Mouse (Mus musculus) forebrain, embryonic 16.5 days (tissue): ENCODE results near the gene Col13a1. TPM values are rescaled to one million over a fixed set of nuclear protein-coding genes. Genes with fewer than 3 reads are reported as not detected.

ENCODE experiments used
- ATAC-seq: fragments of 200-750 bp; cut with Nextera tagmentation; 2 replicates; pipeline ENCODE4 v1.8.0; 2017; ENCODE audit warnings: mild to moderate bottlenecking, moderate library complexity
- H3K27ac ChIP-seq: fragments of 300-500 bp; sonication (generic); 2 replicates; pipeline ENCODE4 v1.5.1; 2014; ENCODE audit warnings: low read length, control low read depth
- H3K27me3 ChIP-seq: fragments of 300-500 bp; sonication (generic); replicated peaks from 2 replicates; pipeline ENCODE4 v1.6.1; 2014; ENCODE audit warnings: low read length; ENCODE audit not compliant: control insufficient read depth, insufficient read depth
- H3K36me3 ChIP-seq: fragments of 300-500 bp; sonication (generic); 2 replicates; pipeline ENCODE4 v1.6.1; 2014; ENCODE audit not compliant: control insufficient read depth, insufficient read depth
- H3K4me1 ChIP-seq: fragments of 300-500 bp; sonication (generic); replicated peaks from 2 replicates; pipeline ENCODE4 v1.6.1; 2014; ENCODE audit warnings: low read length; ENCODE audit not compliant: control insufficient read depth, insufficient read depth
- H3K4me2 ChIP-seq: fragments of 300-500 bp; sonication (generic); 2 replicates; pipeline ENCODE4 v1.6.1; 2014; ENCODE audit warnings: mild to moderate bottlenecking, low read length, control low read depth
- H3K4me3 ChIP-seq: fragments of 300-500 bp; sonication (generic); replicated peaks from 2 replicates; pipeline ENCODE4 v1.5.1; 2014; ENCODE audit warnings: mild to moderate bottlenecking, low read length, control low read depth
- H3K9ac ChIP-seq: fragments of 300-500 bp; sonication (generic); replicated peaks from 2 replicates; pipeline ENCODE4 v1.6.1; 2014; ENCODE audit warnings: low read depth, low read length, control low read depth
- H3K9me3 ChIP-seq: fragments of 300-500 bp; sonication (generic); 2 replicates; pipeline ENCODE4 v1.6.1; 2016; ENCODE audit warnings: low read length; ENCODE audit not compliant: control insufficient read depth
- WGBS: fragments of 180-500 bp; shearing (Covaris S2); extraction: QIAGEN DNeasy Blood & Tissue Kit; methylation state at CpG from one replicate; pipeline ENCODE4 v1.1.7; 2014; 5-methylcytosine and 5-hydroxymethylcytosine counted together
- polyA plus RNA-seq: library from polyadenylated mRNA; unstranded; fragments of >200 nt; fragmentation: Nextera tagmentation; extraction: Ambion mirVana; gene quantifications from 2 replicates; pipeline ENCODE4 v1.2.1, GENCODE M21; 2015

The Col13a1 gene
- polyA plus RNA-seq, 1 experiment from 2014 or later: 0.98 TPM

DNA sequence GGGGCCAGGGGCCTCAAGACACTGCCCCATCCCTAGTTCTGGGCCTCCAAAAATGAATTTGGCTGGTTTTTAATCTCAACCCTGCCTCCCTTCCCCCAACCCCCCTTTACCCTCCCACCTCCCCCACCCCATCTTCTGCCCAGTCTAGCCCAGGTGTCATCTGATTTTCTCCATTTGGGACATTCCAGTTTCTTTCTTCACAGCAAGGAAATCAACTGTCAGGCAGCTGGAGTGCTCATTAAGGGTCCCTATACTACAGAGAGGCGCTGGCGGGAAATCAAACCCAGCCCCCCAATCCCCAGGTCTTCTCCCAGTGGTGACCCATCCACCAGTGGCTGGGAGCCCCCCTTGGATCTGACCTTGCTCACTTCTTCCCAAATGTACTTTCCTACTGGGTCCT lies 4.3 kb downstream of the Col13a1 start:
- no peak overlapping the region for H3K9ac ChIP-seq
- ATAC-seq: no peak
- no peak overlapping the region for H3K27ac ChIP-seq
- peaks cover 17% of the 10 kb centered on the region for H3K4me1 ChIP-seq
- WGBS: 76% methylated on average over 2 of the region's 2 CpGs
- no peaks in the 10 kb centered on the region for H3K9me3 ChIP-seq
- no peak overlapping the region for H3K4me2 ChIP-seq
- H3K4me3 ChIP-seq: no peak overlapping the region
- H3K27me3 ChIP-seq: peaks cover 42% of the 10 kb centered on the region
- H3K36me3 ChIP-seq: no peaks in the 10 kb centered on the region

GRCm38 (mm10) chr10:61972041-61972440 lies 6.9 kb downstream of the Col13a1 start:
- Histone ChIP-seq H3K4me2 (no peak overlapping the region), H3K27me3 (peaks cover 16% of the 10 kb centered on the region), H3K4me1 (no peaks in the 10 kb centered on the region), H3K27ac (no peak overlapping the region), H3K9me3 (no peaks in the 10 kb centered on the region), H3K36me3 (no peaks in the 10 kb centered on the region), H3K4me3 (no peak overlapping the region), H3K9ac (no peak overlapping the region)
- ATAC-seq: no peak
- 16% methylated on average over 4 of the region's 4 CpGs for WGBS

DNA sequence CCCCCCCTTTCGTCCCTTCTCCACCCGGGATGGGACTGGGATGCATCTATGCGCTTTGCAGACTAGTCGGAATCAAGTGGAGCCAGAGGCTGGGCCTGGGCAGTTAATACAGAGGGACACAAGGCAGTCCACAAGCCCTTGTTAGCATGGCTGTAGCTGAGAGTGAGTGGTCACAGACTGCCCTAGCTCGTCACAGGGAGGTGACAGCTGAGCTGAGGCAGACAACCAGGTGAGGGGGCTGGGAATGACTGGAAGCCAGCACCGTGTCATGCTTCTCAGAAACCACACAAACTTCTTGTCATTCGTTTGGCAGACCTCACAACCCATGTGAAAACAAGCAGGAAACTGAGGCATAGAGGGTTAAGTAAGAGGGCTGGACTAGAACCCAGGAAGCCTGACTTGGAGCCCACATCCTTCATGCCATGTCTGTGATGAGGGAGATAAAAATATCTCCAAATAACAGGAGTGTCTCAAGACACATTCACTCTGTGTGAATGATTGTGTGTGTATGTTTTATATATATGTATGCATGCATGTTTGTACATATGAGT lies 10.8 kb downstream of the Col13a1 start:
- Histone ChIP-seq H3K9ac (no peak overlapping the region), H3K27ac (no peak overlapping the region), H3K27me3 (no peaks in the 10 kb centered on the region), H3K4me3 (no peak overlapping the region), H3K36me3 (no peaks in the 10 kb centered on the region), H3K4me2 (no peak overlapping the region), H3K4me1 (0 out of 2 replicates have a peak, but pooled peaks cover 2% of the 10 kb centered on the region), H3K9me3 (no peaks in the 10 kb centered on the region)
- 77% methylated on average over 7 of the region's 7 CpGs for WGBS
- ATAC-seq: no peak

GRCm38 (mm10) chr10:61967207-61967606 lies 11.7 kb downstream of the Col13a1 start:
- 47% methylated on average over 3 of the region's 3 CpGs for WGBS

DNA sequence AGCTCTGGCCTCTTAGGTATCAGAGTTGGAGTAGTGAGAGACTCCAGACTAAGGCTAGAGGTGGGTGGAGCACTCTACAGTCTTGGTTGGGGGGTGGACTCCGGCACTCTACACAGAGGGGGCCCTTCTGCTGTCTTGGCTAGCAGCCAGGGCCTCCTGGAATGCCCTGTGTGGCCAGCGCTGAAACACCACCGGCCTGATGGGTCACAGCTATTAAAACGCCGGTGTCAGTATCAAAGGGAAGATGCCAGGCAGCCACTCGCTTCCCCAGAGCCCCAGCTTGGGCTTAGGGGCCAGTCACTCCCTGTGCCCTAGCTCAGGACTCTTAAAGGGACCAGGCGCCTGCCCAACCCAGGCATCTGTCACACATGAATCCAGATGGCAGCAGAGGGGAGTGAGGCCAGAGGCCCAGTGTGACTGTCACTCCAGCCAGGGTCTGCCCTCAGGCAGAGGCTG lies 13.5 kb downstream of the Col13a1 start:
- 22% methylated on average over 7 of the region's 7 CpGs for WGBS
- Histone ChIP-seq H3K9me3 (no peaks in the 10 kb centered on the region), H3K4me3 (no peak overlapping the region), H3K4me2 (no peak overlapping the region), H3K36me3 (no peaks in the 10 kb centered on the region), H3K9ac (no peak overlapping the region), H3K27ac (no peak overlapping the region), H3K4me1 (0 out of 2 replicates have a peak, but pooled peaks cover 2% of the 10 kb centered on the region), H3K27me3 (no peaks in the 10 kb centered on the region)
- 0 out of 2 replicates have a peak, but pooled peaks have one; percentile 31 for ATAC-seq

More at GRCm38 (mm10) chr10:61967207-61967606, 11.7 kb downstream of the Col13a1 start:
- H3K27me3 ChIP-seq: no peaks in the 10 kb centered on the region
- 0 out of 2 replicates have a peak, but pooled peaks cover 2% of the 10 kb centered on the region for H3K4me1 ChIP-seq
- H3K9ac ChIP-seq: no peak overlapping the region
- H3K4me3 ChIP-seq: no peak overlapping the region
- H3K9me3 ChIP-seq: no peaks in the 10 kb centered on the region
- no peak overlapping the region for H3K4me2 ChIP-seq
- H3K36me3 ChIP-seq: no peaks in the 10 kb centered on the region
- H3K27ac ChIP-seq: no peak overlapping the region
- ATAC-seq: no peak

DNA sequence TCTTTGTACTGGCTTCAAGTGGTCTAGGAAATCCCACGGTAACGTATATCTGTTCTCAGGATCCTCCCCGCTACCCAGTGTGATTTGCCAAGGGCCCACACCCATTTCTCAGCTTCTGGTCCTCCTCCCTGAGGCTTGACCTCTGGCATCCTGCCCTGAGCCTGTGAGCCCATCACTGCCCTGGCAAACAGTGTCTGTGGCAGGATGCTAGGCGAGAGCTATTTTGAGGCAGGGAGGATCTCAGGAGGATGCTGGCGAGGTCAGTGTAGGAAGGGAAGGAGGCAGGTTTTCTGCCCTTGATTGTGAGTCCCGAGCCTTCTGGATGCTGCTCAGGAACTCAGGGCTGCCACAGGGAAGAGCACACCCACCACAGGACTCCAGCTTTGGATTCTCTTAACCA lies 22.2 kb downstream of the Col13a1 start:
- WGBS: 74% methylated on average over 6 of the region's 6 CpGs
- Histone ChIP-seq H3K9me3 (no peaks in the 10 kb centered on the region), H3K27me3 (no peaks in the 10 kb centered on the region), H3K4me3 (no peak overlapping the region), H3K4me1 (no peaks in the 10 kb centered on the region), H3K27ac (no peak overlapping the region), H3K4me2 (no peak overlapping the region), H3K36me3 (no peaks in the 10 kb centered on the region), H3K9ac (no peak overlapping the region)
- ATAC-seq: no peak

- WGBS: 51% methylated on average over 5 of the region's 5 CpGs
- ATAC-seq: no peak
- Histone ChIP-seq H3K4me3 (no peak overlapping the region), H3K27me3 (no peaks in the 10 kb centered on the region), H3K4me1 (0 out of 2 replicates have a peak, but pooled peaks cover 4% of the 10 kb centered on the region), H3K4me2 (no peak overlapping the region), H3K36me3 (no peaks in the 10 kb centered on the region), H3K27ac (no peak overlapping the region), H3K9me3 (no peaks in the 10 kb centered on the region), H3K9ac (no peak overlapping the region)
These were observed 25.0 kb downstream of the Col13a1 start for GRCm38 (mm10) chr10:61953916-61954315.

- 62% methylated on average over 6 of the region's 6 CpGs for WGBS
- Histone ChIP-seq H3K27ac (peak overlapping the region; percentile 39; the same call in 1 of the 2 replicates), H3K4me1 (0 out of 2 replicates have a peak, but pooled peaks cover 4% of the 10 kb centered on the region), H3K36me3 (no peaks in the 10 kb centered on the region), H3K4me3 (no peak overlapping the region), H3K9me3 (no peaks in the 10 kb centered on the region), H3K9ac (no peak overlapping the region), H3K27me3 (no peaks in the 10 kb centered on the region), H3K4me2 (no peak overlapping the region)
- peak; percentile 81 for ATAC-seq
These were observed 29.4 kb downstream of the Col13a1 start for GRCm38 (mm10) chr10:61949542-61949941.

- no peak overlapping the region for H3K4me3 ChIP-seq
- H3K9ac ChIP-seq: no peak overlapping the region
- H3K36me3 ChIP-seq: no peaks in the 10 kb centered on the region
- H3K4me2 ChIP-seq: no peak overlapping the region
- no peak for ATAC-seq
- WGBS: 87% methylated on average over 2 of the region's 2 CpGs
- no peak overlapping the region for H3K27ac ChIP-seq
- H3K9me3 ChIP-seq: no peaks in the 10 kb centered on the region
- H3K4me1 ChIP-seq: 0 out of 2 replicates have a peak, but pooled peaks cover under 1% of the 10 kb centered on the region
- no peaks in the 10 kb centered on the region for H3K27me3 ChIP-seq
These were observed 34.5 kb downstream of the Col13a1 start for GRCm38 (mm10) chr10:61944386-61944785.
